8 mouse cellular contexts compared by ENCODE assay signal in genomic region chr1:134560801-134561769, GRCm38 (mm10). TPM values are rescaled to one million over a fixed set of nuclear protein-coding genes. Genes with fewer than 3 reads are reported as not detected.
DNase-seq lines count a peak whose midpoint lies in the region; TF ChIP-seq lines count a peak whose summit lies in the region.

No protein-coding gene starts in this region.

- H3K27ac ChIP-seq in testis, adult 2 months (ENCODE audit: control insufficient read depth, insufficient read depth, low read depth, low read length), result peak overlapping the region; percentile 97

- H3K4me1 ChIP-seq in testis, adult 2 months (ENCODE audit: control insufficient read depth, insufficient read depth, low read length), result peaks cover 6% of the 10 kb centered on the region

- DNase-seq in layer of hippocampus, adult 11-12 months (ENCODE audit: low spot score), result peak; percentile 32
- no peak for DNase-seq in layer of hippocampus, adult 9-10 months (ENCODE audit: low spot score)
- DNase-seq in cerebellum, postnatal 36 days, result peak; percentile 25 to 40
- DNase-seq in heart, adult 18-20 months, result peak; percentile 16 to 34
- peak; percentile 20 for DNase-seq in kidney, adult 11 months
- DNase-seq in liver, result peak; percentile 55
- peak; percentile 65 for DNase-seq in neural tube, embryonic 10.5 days (ENCODE audit: extremely low spot score, low spot score)

- H3K27me3 ChIP-seq in testis, adult 2 months (ENCODE audit: control insufficient read depth, insufficient read depth, low read length), result no peaks in the 10 kb centered on the region

- peak; percentile 44; the same call in 1 of the 2 replicates for TF ChIP-seq POLR2A in testis, adult 2 months (IDR thresholded peaks at IDR 0.05; ENCODE audit: control insufficient read depth, low read depth, low read length)

- no peak for TF ChIP-seq CTCF in testis, adult 2 months (IDR thresholded peaks at IDR 0.05; ENCODE audit: control insufficient read depth, insufficient read depth, insufficient replicate concordance, low read depth, low read length)

- no peaks in the 10 kb centered on the region; the same call in 1 of the 2 replicates for H3K36me3 ChIP-seq in testis, adult 2 months (ENCODE audit: control insufficient read depth, insufficient read depth, low read length)

- H3K4me3 ChIP-seq in testis, adult 2 months (ENCODE audit: control insufficient read depth, low read depth, low read length), result peak overlapping the region; percentile 88

RNA-seq across cellular contexts. Expression of gene Kdm5b, which starts 1.1 kb away (rescaled TPM):
- total RNA-seq in heart, adult 18-20 months (2021), result 10 to 100 TPM; 10.6 to 11.3 TPM
- polyA plus RNA-seq in testis, adult 2 months (2012; rRNA removed), result 42.2 and 43.6 TPM in 2 replicates

RNA-seq across cellular contexts. Expression of gene Mgat4e, which starts 11.6 kb away (rescaled TPM):
- not detected for total RNA-seq in heart, adult 18-20 months (2021)
- 87.2 and 108 TPM in 2 replicates for polyA plus RNA-seq in testis, adult 2 months (2012; rRNA removed)
